Mouse (Mus musculus) myocyte (in vitro differentiated cells): ENCODE results near the gene Bhmt2.

Experiments used
- E2F4 ChIP-seq: IDR thresholded peaks from one replicate; pipeline ENCODE4 v1.6.1; 2011; ENCODE audit warnings: mild to moderate bottlenecking, control low read depth, moderate library complexity; ENCODE audit not compliant: insufficient read depth
- POLR2A ChIP-seq: IDR thresholded peaks from one replicate; pipeline ENCODE4 v1.6.1; 2011; ENCODE audit warnings: low read depth, mild to moderate bottlenecking, control low read depth, moderate library complexity; ENCODE audit not compliant: insufficient read length
- POLR2AphosphoS2 ChIP-seq: IDR thresholded peaks from one replicate; pipeline ENCODE4 v1.6.1; 2011; ENCODE audit warnings: low read depth, control low read depth; ENCODE audit not compliant: insufficient read length
- SRF ChIP-seq: IDR thresholded peaks from one replicate; pipeline ENCODE4 v1.6.1; 2011; ENCODE audit warnings: low read depth; ENCODE audit not compliant: control insufficient read depth, insufficient read length
- TCF12 ChIP-seq: IDR thresholded peaks from one replicate; pipeline ENCODE4 v1.6.1; 2011; ENCODE audit warnings: mild to moderate bottlenecking, control low read depth; ENCODE audit not compliant: poor library complexity, insufficient read depth, severe bottlenecking

DNA sequence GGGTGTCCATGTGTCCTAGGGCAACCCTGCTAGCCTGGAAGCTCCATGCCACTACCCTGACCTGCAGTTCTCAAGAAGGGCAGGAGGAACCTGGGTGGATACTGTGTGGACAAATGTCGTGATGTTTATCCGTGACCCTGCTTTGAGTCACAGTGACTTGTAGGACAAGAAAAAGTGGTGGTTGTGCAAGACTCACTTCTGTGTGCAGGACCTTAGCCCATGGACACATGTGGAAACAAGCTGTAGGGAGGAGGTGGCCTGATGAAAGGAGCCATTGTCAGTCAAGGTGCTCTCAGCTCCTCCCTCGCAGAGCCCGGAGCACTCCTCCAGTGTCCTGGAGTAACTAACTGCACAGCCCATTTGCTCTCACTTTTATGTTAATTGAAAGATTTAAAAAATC is 31.6 kb upstream of the Bhmt2 start:
- TF ChIP-seq POLR2A (no peak), SRF (no peak), POLR2AphosphoS2 (no peak), TCF12 (no peak), E2F4 (no peak)
